Mouse (Mus musculus) forebrain, postnatal 0 days (tissue): ENCODE results near the gene Ddx41. TPM values are rescaled to one million over a fixed set of nuclear protein-coding genes. Genes with fewer than 3 reads are reported as not detected.

Experiments used
- ATAC-seq: fragments of 200-750 bp; cut with Nextera tagmentation; 2 replicates; pipeline ENCODE4 v1.8.0; 2017; ENCODE audit warnings: mild to moderate bottlenecking, moderate library complexity
- DNase-seq: peaks from one replicate; pipeline ENCODE4 v3.0.0-alpha.2; 2015
- H3K27ac ChIP-seq: fragments of 300-500 bp; sonication (generic); 2 replicates; pipeline ENCODE4 v1.5.1; 2014; ENCODE audit warnings: low read depth, mild to moderate bottlenecking, antibody characterized with exemption, low read length, moderate library complexity, mixed read lengths
- H3K27me3 ChIP-seq: fragments of 300-500 bp; sonication (generic); 2 replicates; pipeline ENCODE4 v1.6.1; 2014; ENCODE audit warnings: mild to moderate bottlenecking, low read length, mixed read lengths; ENCODE audit not compliant: insufficient read depth
- H3K36me3 ChIP-seq: fragments of 300-500 bp; sonication (generic); 2 replicates; pipeline ENCODE4 v1.6.1; 2014; ENCODE audit warnings: mild to moderate bottlenecking, moderate library complexity; ENCODE audit not compliant: insufficient read depth
- H3K4me1 ChIP-seq: fragments of 300-500 bp; sonication (generic); 2 replicates; pipeline ENCODE4 v1.6.1; 2014; ENCODE audit warnings: antibody characterized with exemption; ENCODE audit not compliant: insufficient read depth
- H3K4me2 ChIP-seq: fragments of 300-500 bp; sonication (generic); 2 replicates; pipeline ENCODE4 v1.6.1; 2014; ENCODE audit warnings: low read depth, mild to moderate bottlenecking, moderate library complexity
- H3K4me3 ChIP-seq: fragments of 300-500 bp; sonication (generic); 2 replicates; pipeline ENCODE4 v1.5.1; 2014; ENCODE audit warnings: low read depth, low read length, mixed read lengths
- H3K9ac ChIP-seq: fragments of 300-500 bp; sonication (generic); 2 replicates; pipeline ENCODE4 v1.6.1; 2014; ENCODE audit warnings: mild to moderate bottlenecking
- H3K9me3 ChIP-seq: fragments of 300-500 bp; sonication (generic); 2 replicates; pipeline ENCODE4 v1.6.1; 2016; ENCODE audit warnings: low read length
- CTCF ChIP-seq: sonication (generic); IDR thresholded peaks from 2 replicates; pipeline ENCODE4 v1.5.1; 2016; ENCODE audit warnings: antibody characterized with exemption, control low read depth, low read depth
- WGBS: fragments of 180-500 bp; shearing (Covaris S2); extraction: QIAGEN DNeasy Blood & Tissue Kit; methylation state at CpG from one replicate; pipeline ENCODE4 v1.1.7; 2014; 5-methylcytosine and 5-hydroxymethylcytosine counted together
- polyA plus RNA-seq: library from polyadenylated mRNA; unstranded; fragments of >200 nt; fragmentation: Nextera tagmentation; extraction: Ambion mirVana; gene quantifications from 2 replicates; pipeline ENCODE4 v1.2.1, GENCODE M21; 2015
- total RNA-seq: library from RNA; depleted of rRNA; stranded (reverse); fragments of >200 nt; gene quantifications from 2 replicates; pipeline ENCODE4 v1.2.3, GENCODE M21; 2014

Ddx41 gene
- total and polyA plus RNA-seq, 2 experiments from 2014 or later: 46.1 to 69.6 TPM

- H3K27ac ChIP-seq: no peak overlapping the region
- no peak overlapping the region for H3K4me2 ChIP-seq
- WGBS: 80% methylated on average over 16 of the region's 16 CpGs
- H3K9ac ChIP-seq: no peak overlapping the region
- ATAC-seq: no peak
- H3K36me3 ChIP-seq: peaks cover 17% of the 10 kb centered on the region
- no peaks in the 10 kb centered on the region for H3K27me3 ChIP-seq
- H3K9me3 ChIP-seq: no peaks in the 10 kb centered on the region
- no peak overlapping the region for H3K4me3 ChIP-seq
- no peak for DNase-seq
- TF ChIP-seq CTCF: no peak
- no peaks in the 10 kb centered on the region for H3K4me1 ChIP-seq
Measured at GRCm38 (mm10) chr13:55525733-55526553, 10.5 kb downstream of the Ddx41 start.

GRCm38 (mm10) chr13:55523951-55524600, 12.4 kb downstream of the Ddx41 start:
- Histone ChIP-seq H3K27ac (no peak overlapping the region), H3K4me3 (no peak overlapping the region), H3K36me3 (no peaks in the 10 kb centered on the region), H3K27me3 (no peaks in the 10 kb centered on the region), H3K4me2 (no peak overlapping the region), H3K9ac (no peak overlapping the region), H3K9me3 (no peaks in the 10 kb centered on the region), H3K4me1 (no peaks in the 10 kb centered on the region)
- ATAC-seq (no peak), DNase-seq (no peak)
- TF ChIP-seq CTCF: no peak
- WGBS: 87% methylated on average over 23 of the region's 23 CpGs

- no peak overlapping the region for H3K4me3 ChIP-seq
- 75% methylated on average over 17 of the region's 17 CpGs for WGBS
- no peak overlapping the region for H3K9ac ChIP-seq
- H3K4me2 ChIP-seq: no peak overlapping the region
- H3K9me3 ChIP-seq: no peaks in the 10 kb centered on the region
- no peaks in the 10 kb centered on the region for H3K27me3 ChIP-seq
- H3K36me3 ChIP-seq: no peaks in the 10 kb centered on the region
- ATAC-seq (no peak), DNase-seq (no peak)
- no peak for TF ChIP-seq CTCF
- no peaks in the 10 kb centered on the region for H3K4me1 ChIP-seq
- no peak overlapping the region for H3K27ac ChIP-seq
Measured at GRCm38 (mm10) chr13:55523278-55523677, 13.2 kb downstream of the Ddx41 start.

- Histone ChIP-seq H3K27me3 (no peaks in the 10 kb centered on the region), H3K9me3 (no peaks in the 10 kb centered on the region), H3K4me2 (no peak overlapping the region), H3K27ac (no peak overlapping the region), H3K36me3 (no peaks in the 10 kb centered on the region), H3K9ac (no peak overlapping the region), H3K4me3 (no peak overlapping the region), H3K4me1 (no peaks in the 10 kb centered on the region)
- WGBS: 52% methylated on average over 8 of the region's 8 CpGs
- ATAC-seq (no peak), DNase-seq (no peak)
- no peak for TF ChIP-seq CTCF
Measured at GRCm38 (mm10) chr13:55522730-55523129, 13.7 kb downstream of the Ddx41 start.

DNA sequence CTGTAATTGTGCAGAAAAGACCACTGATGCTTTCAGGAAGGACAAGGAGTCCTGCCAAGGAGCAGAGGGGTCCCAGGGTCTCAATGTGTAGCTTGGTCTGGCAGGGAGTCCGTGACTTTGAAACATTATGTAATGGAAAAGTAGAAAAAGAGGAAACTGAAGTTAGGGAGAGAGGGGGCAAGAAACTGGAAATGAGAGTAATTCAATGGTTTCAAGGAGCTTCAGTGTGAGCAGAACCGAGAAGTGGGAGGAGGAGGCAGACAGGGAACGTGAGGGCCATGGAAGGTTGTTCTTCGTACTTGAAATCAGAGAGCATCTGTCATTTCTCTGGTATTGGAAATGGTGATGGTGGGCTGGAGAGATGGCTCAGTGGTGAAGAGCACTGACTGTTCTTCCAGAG, 16.9 kb downstream of the Ddx41 start:
- no peak for TF ChIP-seq CTCF

GRCm38 (mm10) chr13:55516955-55517354, 19.5 kb downstream of the Ddx41 start:
- no peaks in the 10 kb centered on the region for H3K9me3 ChIP-seq
- no peak overlapping the region for H3K4me3 ChIP-seq
- H3K36me3 ChIP-seq: no peaks in the 10 kb centered on the region
- peaks cover 7% of the 10 kb centered on the region; the same call in 1 of the 2 replicates for H3K4me1 ChIP-seq
- 2% methylated on average over 5 of the region's 5 CpGs for WGBS
- TF ChIP-seq CTCF: peak; percentile 96
- DNase-seq: peak; percentile 92
- no peaks in the 10 kb centered on the region for H3K27me3 ChIP-seq
- ATAC-seq: peak; percentile 49; the same call in 1 of the 2 replicates
- H3K4me2 ChIP-seq: no peak overlapping the region
- no peak overlapping the region for H3K27ac ChIP-seq
- H3K9ac ChIP-seq: no peak overlapping the region

More for the DNA sequence above, 16.9 kb downstream of the Ddx41 start:
- Histone ChIP-seq H3K27me3 (no peaks in the 10 kb centered on the region), H3K9me3 (no peaks in the 10 kb centered on the region), H3K4me1 (no peaks in the 10 kb centered on the region), H3K36me3 (no peaks in the 10 kb centered on the region), H3K4me2 (no peak overlapping the region), H3K27ac (no peak overlapping the region), H3K9ac (no peak overlapping the region), H3K4me3 (no peak overlapping the region)
- DNase-seq (no peak), ATAC-seq (no peak)
- 75% methylated on average over 4 of the region's 4 CpGs for WGBS

DNA sequence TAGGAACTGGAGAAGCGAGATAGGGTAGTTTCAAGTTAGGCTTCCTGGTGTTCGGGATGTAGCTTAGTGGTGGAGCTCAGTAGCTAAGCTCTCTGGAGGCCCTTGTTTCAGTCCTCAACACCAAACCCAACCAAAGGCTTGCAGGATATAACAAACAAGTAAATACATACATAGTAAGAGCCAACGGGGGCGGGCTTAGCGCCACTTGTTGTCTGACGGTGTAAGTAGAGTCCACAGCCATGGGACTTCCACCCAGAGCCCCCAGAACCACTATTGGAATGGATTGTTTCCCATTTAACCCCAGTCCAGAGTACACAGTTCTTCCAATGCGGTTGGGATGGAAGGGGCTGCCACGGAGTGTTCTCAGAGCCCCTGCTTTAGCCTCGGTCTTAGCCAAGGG, 22.6 kb downstream of the Ddx41 start:
- no peaks in the 10 kb centered on the region for H3K27me3 ChIP-seq
- no peaks in the 10 kb centered on the region for H3K9me3 ChIP-seq
- DNase-seq: no peak
- no peak for ATAC-seq
- 0 out of 2 replicates have a peak overlapping the region, but pooled peaks have one; percentile 35 for H3K27ac ChIP-seq
- TF ChIP-seq CTCF: no peak
- H3K9ac ChIP-seq: peak overlapping the region; percentile 79; the same call in 1 of the 2 replicates
- H3K4me3 ChIP-seq: peak overlapping the region; percentile 82
- H3K4me1 ChIP-seq: peaks cover 20% of the 10 kb centered on the region; the same call in 1 of the 2 replicates
- peaks cover 12% of the 10 kb centered on the region for H3K36me3 ChIP-seq
- 36% methylated on average over 9 of the region's 9 CpGs for WGBS
- peak overlapping the region; percentile 91 for H3K4me2 ChIP-seq
